Comparison of ENCODE assay signal across 9 mouse cellular contexts in the genomic region with DNA sequence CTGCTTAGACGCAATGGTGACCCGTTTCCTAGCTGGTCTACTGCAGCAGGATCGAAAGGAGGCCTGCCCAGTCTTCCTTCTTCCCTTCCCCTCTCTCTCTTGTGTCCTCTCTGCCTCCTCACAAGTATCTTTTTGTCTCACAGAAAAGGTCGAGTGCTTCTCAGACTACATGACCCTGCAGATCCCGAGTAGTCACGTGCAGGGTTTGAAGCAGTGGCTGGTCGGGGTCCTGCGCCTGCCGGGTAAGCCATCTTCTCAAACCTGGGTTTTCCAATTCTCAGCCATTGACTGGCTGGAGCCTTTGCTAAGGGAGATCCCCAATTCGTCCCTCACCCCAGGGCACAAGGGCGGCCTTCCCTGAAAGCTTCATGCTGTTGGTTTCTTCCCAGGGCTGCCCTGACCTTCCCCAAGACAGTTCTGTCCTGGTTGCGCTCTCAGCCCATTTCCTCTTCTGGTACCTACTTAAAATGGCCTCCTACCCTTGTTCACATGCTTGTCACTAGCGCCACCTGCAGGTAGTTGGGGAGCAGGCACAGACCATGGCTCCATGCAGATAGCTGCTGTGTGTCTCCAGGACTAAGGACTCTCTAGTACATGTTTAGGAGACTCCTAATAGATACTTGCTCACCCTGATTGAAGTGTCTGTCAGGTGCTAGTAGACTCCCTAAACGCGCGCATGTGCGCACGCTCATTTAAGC. TPM values are rescaled to one million over a fixed set of nuclear protein-coding genes. Genes with fewer than 3 reads are reported as not detected.
DNase-seq lines count a peak whose midpoint lies in the region; ATAC-seq and TF ChIP-seq lines count a peak whose summit lies in the region.
"Had no signal": no experiment of that assay in that cellular context is flagged by ENCODE, and none has a peak within 500 bp of the region (broad histone marks: within the 10 kb centered on the region; RNA-seq: fewer than 3 reads in every experiment).

No protein-coding gene starts in this region.

- H3K4me3 ChIP-seq in kidney, embryonic 14.5 days (ENCODE audit: low read length) = no peak overlapping the region
- peak overlapping the region; percentile 58 for H3K4me3 ChIP-seq in ES-Bruce4 (ENCODE audit: low read depth, low read length)
- no peak overlapping the region for H3K4me3 ChIP-seq in intestine, postnatal 0 days (ENCODE audit: low read depth, low read length)
- no peak overlapping the region for H3K4me3 ChIP-seq in forebrain, embryonic 12.5 days (replicated peaks)
- H3K4me3 ChIP-seq: myocyte had no signal

- H3K36me3 ChIP-seq in kidney, embryonic 14.5 days (ENCODE audit: control insufficient read depth, insufficient read depth, low read length) = no peaks in the 10 kb centered on the region
- no peaks in the 10 kb centered on the region for H3K36me3 ChIP-seq in ES-Bruce4 (ENCODE audit: control insufficient read depth, insufficient read depth, low read length, poor library complexity, severe bottlenecking)
- H3K36me3 ChIP-seq in intestine, postnatal 0 days (ENCODE audit: control insufficient read depth, insufficient read depth) = no peaks in the 10 kb centered on the region
- H3K36me3 ChIP-seq in forebrain, embryonic 12.5 days (replicated peaks) = no peaks in the 10 kb centered on the region

- H3K4me2 ChIP-seq in kidney, embryonic 14.5 days (replicated peaks; ENCODE audit: low read depth, low read length) = no peak overlapping the region
- no peak overlapping the region for H3K4me2 ChIP-seq in intestine, postnatal 0 days (replicated peaks; ENCODE audit: low read depth)
- no peak overlapping the region for H3K4me2 ChIP-seq in forebrain, embryonic 12.5 days

- peak; percentile 62 for DNase-seq in kidney, adult 18-20 months
- DNase-seq in adrenal gland, postnatal 14 days = peak; percentile 76
- peak; percentile 72 for DNase-seq in lung, postnatal 36 days
- DNase-seq in left cerebral cortex, adult 8-10 months (ENCODE audit: low spot score in 2 of 2) = no peak

- TF ChIP-seq EP300 in ES-Bruce4 (IDR thresholded peaks at IDR 0.05; ENCODE audit: insufficient read depth, low read depth, low read length) = no peak

- TF ChIP-seq POLR2A in ES-Bruce4 (IDR thresholded peaks at IDR 0.05; ENCODE audit: insufficient read depth, low read length) = peak; percentile 8

- no peak overlapping the region for H3K27ac ChIP-seq in kidney, embryonic 14.5 days (ENCODE audit: low read depth, low read length)
- H3K27ac ChIP-seq in ES-Bruce4 (ENCODE audit: insufficient read depth, low read length) = peak overlapping the region; percentile 66
- H3K27ac ChIP-seq in intestine, postnatal 0 days (ENCODE audit: low read depth, low read length) = no peak overlapping the region
- no peak overlapping the region for H3K27ac ChIP-seq in forebrain, embryonic 12.5 days

- TF ChIP-seq CTCF in ES-Bruce4 (IDR thresholded peaks at IDR 0.05; ENCODE audit: low read depth, low read length) = peak; percentile 97
- peak; percentile 79 for TF ChIP-seq CTCF in intestine, postnatal 0 days (IDR thresholded peaks at IDR 0.05; ENCODE audit: low read depth)

- H3K27me3 ChIP-seq in kidney, embryonic 14.5 days (ENCODE audit: control insufficient read depth, insufficient read depth, low read length) = no peaks in the 10 kb centered on the region
- no peaks in the 10 kb centered on the region for H3K27me3 ChIP-seq in ES-Bruce4 (ENCODE audit: control insufficient read depth, insufficient read depth, low read length, poor library complexity, severe bottlenecking)
- no peaks in the 10 kb centered on the region for H3K27me3 ChIP-seq in intestine, postnatal 0 days (replicated peaks; ENCODE audit: control insufficient read depth, insufficient read depth, low read length)
- peaks cover 5% of the 10 kb centered on the region; the same call in 1 of the 2 replicates for H3K27me3 ChIP-seq in forebrain, embryonic 12.5 days

- H3K9ac ChIP-seq in kidney, embryonic 14.5 days (ENCODE audit: low read depth, low read length) = no peak overlapping the region
- peak overlapping the region; percentile 22; the same call in 1 of the 2 replicates for H3K9ac ChIP-seq in ES-Bruce4 (ENCODE audit: low read depth, poor library complexity, severe bottlenecking)
- H3K9ac ChIP-seq in intestine, postnatal 0 days (ENCODE audit: low read depth, low read length) = no peak overlapping the region
- no peak overlapping the region for H3K9ac ChIP-seq in forebrain, embryonic 12.5 days

- H3K4me1 ChIP-seq in kidney, embryonic 14.5 days (ENCODE audit: control insufficient read depth, insufficient read depth, low read length) = peaks cover under 1% of the 10 kb centered on the region; the same call in 1 of the 2 replicates
- H3K4me1 ChIP-seq in ES-Bruce4 (ENCODE audit: control insufficient read depth, insufficient read depth, low read length) = no peaks in the 10 kb centered on the region
- H3K4me1 ChIP-seq in intestine, postnatal 0 days (replicated peaks; ENCODE audit: control insufficient read depth, insufficient read depth, low read length) = no peaks in the 10 kb centered on the region
- peaks cover 4% of the 10 kb centered on the region; the same call in 1 of the 2 replicates for H3K4me1 ChIP-seq in forebrain, embryonic 12.5 days

- no peaks in the 10 kb centered on the region for H3K9me3 ChIP-seq in kidney, embryonic 14.5 days (ENCODE audit: control insufficient read depth, low read length)
- H3K9me3 ChIP-seq in ES-Bruce4 (replicated peaks; ENCODE audit: control insufficient read depth, insufficient read depth, low read length, poor library complexity, severe bottlenecking) = peaks cover 11% of the 10 kb centered on the region
- no peaks in the 10 kb centered on the region for H3K9me3 ChIP-seq in intestine, postnatal 0 days (ENCODE audit: control insufficient read depth)
- H3K9me3 ChIP-seq in forebrain, embryonic 12.5 days = peaks cover 3% of the 10 kb centered on the region; the same call in 1 of the 2 replicates

- 89% methylated on average over 18 of the region's 18 CpGs for WGBS in kidney, embryonic 14.5 days
- 89% methylated on average over 18 of the region's 18 CpGs for WGBS in intestine, postnatal 0 days
- 88% methylated on average over 18 of the region's 18 CpGs for WGBS in forebrain, embryonic 12.5 days

- ATAC-seq in kidney, embryonic 14.5 days (ENCODE audit: low FRiP score, low TSS enrichment) = no peak
- no peak for ATAC-seq in intestine, postnatal 0 days
- no peak for ATAC-seq in forebrain, embryonic 12.5 days (ENCODE audit: low FRiP score)

RNA-seq across cellular contexts. Expression of gene Gm572, which starts 11.7 kb away (rescaled TPM):
- polyA plus RNA-seq in kidney, embryonic 14.5 days (2014; fragmentation: Nextera tagmentation; extraction: Ambion mirVana) = not detected in 2 replicates
- polyA plus RNA-seq in ES-Bruce4 (2011; ENCODE audit: insufficient read depth, insufficient read length, low read depth, missing spikeins) = 0.49 TPM in 1 of 2 replicates, not detected in the other
- not detected in 2 replicates for total RNA-seq in adrenal gland, postnatal 14 days (2021)
- polyA plus RNA-seq in intestine, postnatal 0 days (2015; fragmentation: Nextera tagmentation; extraction: Ambion mirVana) = not detected in 2 replicates
- under 1 TPM in 2 of 4 experiments, not detected in 2; 0.23 to 0.44 TPM for total RNA-seq in left cerebral cortex, adult 8-10 months (2022)
- polyA plus RNA-seq in forebrain, embryonic 12.5 days (2016; fragmentation: Nextera tagmentation; extraction: Ambion mirVana) = not detected in 2 replicates

RNA-seq across cellular contexts. Expression of gene Tardbp, which starts 28.0 kb away (rescaled TPM):
- polyA plus RNA-seq in kidney, embryonic 14.5 days (2014; fragmentation: Nextera tagmentation; extraction: Ambion mirVana) = 183 TPM in 2 replicates
- polyA plus RNA-seq in ES-Bruce4 (2011; ENCODE audit: insufficient read depth, insufficient read length, low read depth, missing spikeins) = 742 and 797 TPM in 2 replicates
- 290 and 302 TPM in 2 replicates for total RNA-seq in adrenal gland, postnatal 14 days (2021)
- 113 and 124 TPM in 2 replicates for polyA plus RNA-seq in intestine, postnatal 0 days (2015; fragmentation: Nextera tagmentation; extraction: Ambion mirVana)
- 100 to 1,000 TPM; 182 to 208 (median 193) TPM for total RNA-seq in left cerebral cortex, adult 8-10 months (2022)
- polyA plus RNA-seq in forebrain, embryonic 12.5 days (2016; fragmentation: Nextera tagmentation; extraction: Ambion mirVana) = 447 and 449 TPM in 2 replicates

RNA-seq across cellular contexts. Expression of gene Masp2, which starts 52.5 kb away (rescaled TPM):
- 0.37 TPM in 1 of 2 replicates, not detected in the other for polyA plus RNA-seq in kidney, embryonic 14.5 days (2014; fragmentation: Nextera tagmentation; extraction: Ambion mirVana)
- polyA plus RNA-seq in ES-Bruce4 (2011; ENCODE audit: insufficient read depth, insufficient read length, low read depth, missing spikeins) = 2.6 TPM in 2 replicates
- total RNA-seq in adrenal gland, postnatal 14 days (2021) = 2.5 and 32.8 TPM in 2 replicates
- not detected in 2 replicates for polyA plus RNA-seq in intestine, postnatal 0 days (2015; fragmentation: Nextera tagmentation; extraction: Ambion mirVana)
- total RNA-seq in left cerebral cortex, adult 8-10 months (2022) = 1 to 10 TPM; 1.9 to 4.2 (median 2.7) TPM
- 0.27 and 0.50 TPM in 2 replicates for polyA plus RNA-seq in forebrain, embryonic 12.5 days (2016; fragmentation: Nextera tagmentation; extraction: Ambion mirVana)

Comparison
In these comparisons a context has a peak if more than half of its experiments do, and no peak if none do; other contexts are left out.
1. DNase-seq: peak in kidney, adult 18-20 months (single experiment), adrenal gland, postnatal 14 days (single experiment) and lung, postnatal 36 days (single experiment); none in left cerebral cortex, adult 8-10 months (0 of 2).